Mouse (Mus musculus) midbrain, postnatal 0 days (tissue): Measurements from ENCODE around the gene Zfp420. TPM values are rescaled to one million over a fixed set of nuclear protein-coding genes. Genes with fewer than 3 reads are reported as not detected.

Source experiments
- ATAC-seq: fragments of 200-750 bp; cut with Nextera tagmentation; 2 replicates; pipeline ENCODE4 v1.8.0; 2017; ENCODE audit warnings: moderate number of reproducible peaks, mild to moderate bottlenecking, moderate TSS enrichment, moderate library complexity; ENCODE audit not compliant: low FRiP score
- DNase-seq: peaks from one replicate; pipeline ENCODE4 v3.0.0-alpha.2; 2015; ENCODE audit warnings: low spot score
- H3K27ac ChIP-seq: fragments of 300-500 bp; sonication (generic); 2 replicates; pipeline ENCODE4 v1.5.1; 2014; ENCODE audit warnings: low read depth, mild to moderate bottlenecking, low read length, mixed read lengths
- H3K27me3 ChIP-seq: fragments of 300-500 bp; sonication (generic); 2 replicates; pipeline ENCODE4 v1.6.1; 2014; ENCODE audit warnings: low read length, control low read depth, mixed read lengths; ENCODE audit not compliant: insufficient read depth
- H3K36me3 ChIP-seq: fragments of 300-500 bp; sonication (generic); 2 replicates; pipeline ENCODE4 v1.6.1; 2014; ENCODE audit warnings: low read length, control low read depth, mixed read lengths; ENCODE audit not compliant: insufficient read depth
- H3K4me1 ChIP-seq: fragments of 300-500 bp; sonication (generic); 2 replicates; pipeline ENCODE4 v1.6.1; 2014; ENCODE audit warnings: mild to moderate bottlenecking, control low read depth, antibody characterized with exemption, low read length, mixed read lengths; ENCODE audit not compliant: insufficient read depth
- H3K4me2 ChIP-seq: fragments of 300-500 bp; sonication (generic); 2 replicates; pipeline ENCODE4 v1.6.1; 2014; ENCODE audit warnings: low read depth, mild to moderate bottlenecking, low read length, mixed read lengths; ENCODE audit not compliant: poor library complexity, severe bottlenecking
- H3K4me3 ChIP-seq: fragments of 300-500 bp; sonication (generic); 2 replicates; pipeline ENCODE4 v1.5.1; 2014; ENCODE audit warnings: low read depth, mild to moderate bottlenecking, low read length, moderate library complexity
- H3K9ac ChIP-seq: fragments of 300-500 bp; sonication (generic); replicated peaks from 2 replicates; pipeline ENCODE4 v1.6.1; 2014; ENCODE audit warnings: mild to moderate bottlenecking, low read length, moderate library complexity, mixed read lengths; ENCODE audit not compliant: poor library complexity, severe bottlenecking
- H3K9me3 ChIP-seq: fragments of 300-500 bp; sonication (generic); 2 replicates; pipeline ENCODE4 v1.6.1; 2016; ENCODE audit warnings: low read length, control low read depth
- CTCF ChIP-seq: IDR thresholded peaks from 2 replicates; pipeline ENCODE4 v1.5.1; 2016; ENCODE audit warnings: antibody characterized with exemption, mild to moderate bottlenecking
- WGBS: fragments of 180-500 bp; shearing (Covaris S2); extraction: QIAGEN DNeasy Blood & Tissue Kit; methylation state at CpG from one replicate; pipeline ENCODE4 v1.1.7; 2014; 5-methylcytosine and 5-hydroxymethylcytosine counted together
- polyA plus RNA-seq: library from polyadenylated mRNA; unstranded; fragments of >200 nt; fragmentation: Nextera tagmentation; extraction: Ambion mirVana; gene quantifications from 2 replicates; pipeline ENCODE4 v1.2.1, GENCODE M21; 2015
- total RNA-seq: library from RNA; depleted of rRNA; stranded (reverse); fragments of >200 nt; gene quantifications from 2 replicates; pipeline ENCODE4 v1.2.3, GENCODE M21; 2014

Zfp420 gene
- total and polyA plus RNA-seq, 2 experiments from 2014 or later, result 14.7 to 24.5 TPM

DNA sequence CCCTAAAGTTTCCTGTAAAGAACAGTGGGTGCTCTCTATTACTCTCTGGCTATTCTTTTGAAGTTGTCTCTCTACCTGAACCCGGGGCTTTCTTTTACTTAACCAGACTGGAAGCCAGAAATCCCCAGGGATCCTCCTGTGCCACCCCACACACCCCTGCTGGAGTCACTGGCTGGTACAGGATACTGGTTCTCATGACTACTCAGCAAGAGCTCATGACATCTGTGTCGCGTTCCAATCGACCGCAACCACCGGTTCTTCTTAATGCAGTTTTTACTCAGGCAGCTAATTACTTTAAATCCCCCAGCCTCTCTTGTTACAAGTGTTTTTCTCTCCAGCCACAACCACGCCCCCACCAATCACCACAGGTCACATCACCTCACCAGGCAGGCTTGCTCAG is 20.3 kb downstream of the Zfp420 start:
- no peak overlapping the region for H3K27ac ChIP-seq
- peaks cover 18% of the 10 kb centered on the region for H3K36me3 ChIP-seq
- no peak for TF ChIP-seq CTCF
- no peak overlapping the region for H3K9ac ChIP-seq
- no peak overlapping the region for H3K4me3 ChIP-seq
- H3K9me3 ChIP-seq, result peaks cover 10% of the 10 kb centered on the region
- H3K27me3 ChIP-seq, result no peaks in the 10 kb centered on the region
- 77% methylated on average over 7 of the region's 7 CpGs for WGBS
- ATAC-seq (no peak), DNase-seq (no peak)
- H3K4me1 ChIP-seq, result no peaks in the 10 kb centered on the region
- no peak overlapping the region for H3K4me2 ChIP-seq

- Histone ChIP-seq H3K4me1 (no peaks in the 10 kb centered on the region), H3K9me3 (peaks cover 4% of the 10 kb centered on the region; the same call in 1 of the 2 replicates), H3K9ac (no peak overlapping the region), H3K36me3 (peaks cover 9% of the 10 kb centered on the region), H3K4me3 (no peak overlapping the region), H3K27ac (no peak overlapping the region), H3K4me2 (no peak overlapping the region), H3K27me3 (no peaks in the 10 kb centered on the region)
- TF ChIP-seq CTCF, result no peak
- DNase-seq (no peak), ATAC-seq (no peak)
- 91% methylated on average over 7 of the region's 7 CpGs for WGBS
Observed at GRCm38 (mm10) chr7:29880916-29881315, 21.1 kb downstream of the Zfp420 start.

GRCm38 (mm10) chr7:29890501-29890900 is 30.7 kb downstream of the Zfp420 start:
- ATAC-seq, result no peak
- WGBS, result 98% methylated on average over 7 of the region's 7 CpGs
- Histone ChIP-seq H3K4me3 (no peak overlapping the region), H3K36me3 (peaks cover 53% of the 10 kb centered on the region), H3K9ac (no peak overlapping the region), H3K27ac (no peak overlapping the region), H3K9me3 (peaks cover 29% of the 10 kb centered on the region), H3K27me3 (no peaks in the 10 kb centered on the region), H3K4me1 (no peaks in the 10 kb centered on the region), H3K4me2 (no peak overlapping the region)
- no peak for TF ChIP-seq CTCF
- DNase-seq, result no peak

GRCm38 (mm10) chr7:29892756-29893155 is 33.0 kb downstream of the Zfp420 start:
- no peak overlapping the region for H3K4me3 ChIP-seq
- H3K4me2 ChIP-seq, result no peak overlapping the region
- no peaks in the 10 kb centered on the region for H3K27me3 ChIP-seq
- H3K27ac ChIP-seq, result no peak overlapping the region
- no peak for ATAC-seq
- H3K9ac ChIP-seq, result no peak overlapping the region
- DNase-seq, result no peak
- peaks cover 22% of the 10 kb centered on the region for H3K9me3 ChIP-seq
- no peaks in the 10 kb centered on the region for H3K4me1 ChIP-seq
- 99% methylated on average over 4 of the region's 4 CpGs for WGBS
- peaks cover 69% of the 10 kb centered on the region for H3K36me3 ChIP-seq
- TF ChIP-seq CTCF, result no peak

DNA sequence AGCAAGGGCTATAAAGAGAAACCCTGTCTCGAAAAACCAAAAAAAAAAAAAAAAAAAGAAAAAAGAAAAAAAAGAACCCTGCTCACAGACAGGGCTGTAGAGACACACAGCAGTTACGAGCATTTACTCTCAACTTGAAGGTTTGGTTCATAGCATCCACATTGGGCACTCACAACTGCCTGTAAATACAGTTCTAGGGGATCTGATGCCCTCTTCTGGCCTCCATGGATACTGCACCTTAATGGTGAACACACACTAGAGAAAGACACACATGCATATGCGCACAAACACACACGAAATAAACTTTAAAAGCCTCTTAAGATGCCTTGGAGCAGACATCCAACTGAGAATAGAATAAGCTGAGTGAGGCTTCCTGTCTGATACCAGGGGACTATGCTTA is 38.6 kb downstream of the Zfp420 start:
- Histone ChIP-seq H3K4me2 (no peak overlapping the region), H3K27ac (no peak overlapping the region), H3K4me3 (no peak overlapping the region), H3K9ac (no peak overlapping the region), H3K27me3 (no peaks in the 10 kb centered on the region), H3K36me3 (peaks cover 56% of the 10 kb centered on the region), H3K9me3 (peaks cover 17% of the 10 kb centered on the region), H3K4me1 (no peaks in the 10 kb centered on the region)
- peak; percentile 18 for TF ChIP-seq CTCF
- over 99% methylated on average over 4 of the region's 4 CpGs for WGBS
- ATAC-seq (no peak), DNase-seq (no peak)

- Histone ChIP-seq H3K4me1 (no peaks in the 10 kb centered on the region), H3K4me2 (no peak overlapping the region), H3K36me3 (peaks cover 6% of the 10 kb centered on the region), H3K27me3 (no peaks in the 10 kb centered on the region), H3K9ac (no peak overlapping the region), H3K9me3 (no peaks in the 10 kb centered on the region), H3K4me3 (no peak overlapping the region), H3K27ac (no peak overlapping the region)
- ATAC-seq (no peak), DNase-seq (no peak)
- WGBS, result 94% methylated on average over 4 of the region's 4 CpGs
- TF ChIP-seq CTCF, result no peak
Observed at GRCm38 (mm10) chr7:29904101-29904500, 44.3 kb downstream of the Zfp420 start.
